Mouse (Mus musculus): ENCODE results near the gene Fam193a.

GRCm38 (mm10) chr5:34535831-34536230, 166.1 kb downstream of the Fam193a start:
- TF ChIP-seq CTCF (IDR thresholded peaks at IDR 0.05; ENCODE audit: control insufficient read depth, insufficient read depth, low read length) (no peak), POLR2A (IDR thresholded peaks at IDR 0.05; ENCODE audit: borderline replicate concordance, control insufficient read depth, low read depth, low read length) (no peak)

All from bone marrow, adult 2 months (tissue).